Mouse (Mus musculus): ENCODE measurements around the gene Cers6. TPM values are rescaled to one million over a fixed set of nuclear protein-coding genes. Genes with fewer than 3 reads are reported as not detected.

Gene Cers6
- polyA plus RNA-seq, 1 experiment from 2014 or later: 13.8 TPM

- DNase-seq (ENCODE audit: low spot score): no peak
Measured at GRCm38 (mm10) chr2:69113829-69114547, 252.7 kb downstream of the Cers6 start.

DNA sequence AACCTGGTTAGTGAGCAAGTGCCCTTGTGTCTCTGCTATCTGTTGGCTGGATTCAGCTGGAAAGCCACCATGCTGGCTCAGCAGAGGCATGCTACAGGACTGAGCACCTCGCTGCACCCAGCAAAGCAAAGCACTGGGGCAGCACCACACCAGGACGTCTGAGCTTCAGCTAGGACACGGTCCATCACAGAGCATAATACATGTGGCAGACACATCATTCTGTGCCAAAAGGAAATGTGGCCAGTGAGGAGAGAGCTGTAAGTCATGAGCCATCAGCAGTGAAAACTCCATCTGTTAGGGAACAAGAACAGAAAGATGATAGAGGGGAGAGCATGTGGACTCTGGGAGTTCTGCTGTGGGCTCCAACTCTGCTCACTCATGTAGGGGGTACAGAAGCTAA is 254.7 kb downstream of the Cers6 start:
- DNase-seq (ENCODE audit: low spot score): no peak

DNA sequence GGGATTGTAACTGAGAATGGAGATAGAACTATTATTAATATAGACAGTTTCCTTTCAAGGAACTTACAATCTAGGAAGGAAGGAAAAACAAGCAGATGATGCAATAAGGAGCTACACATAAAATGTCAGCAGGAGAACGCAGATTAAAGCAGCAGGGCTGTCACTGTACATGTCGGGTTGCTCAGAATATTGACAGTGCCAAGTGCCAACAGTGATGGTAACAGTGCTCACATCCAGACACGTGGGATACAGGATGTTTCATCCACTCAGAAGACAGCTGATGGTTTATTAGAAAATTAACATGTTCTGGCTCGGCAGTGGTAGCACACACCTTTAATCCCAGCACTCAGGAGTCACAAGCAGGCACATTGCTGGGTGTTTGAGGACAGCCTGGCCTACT is 255.5 kb downstream of the Cers6 start:
- no peak for DNase-seq (ENCODE audit: low spot score)

DNA sequence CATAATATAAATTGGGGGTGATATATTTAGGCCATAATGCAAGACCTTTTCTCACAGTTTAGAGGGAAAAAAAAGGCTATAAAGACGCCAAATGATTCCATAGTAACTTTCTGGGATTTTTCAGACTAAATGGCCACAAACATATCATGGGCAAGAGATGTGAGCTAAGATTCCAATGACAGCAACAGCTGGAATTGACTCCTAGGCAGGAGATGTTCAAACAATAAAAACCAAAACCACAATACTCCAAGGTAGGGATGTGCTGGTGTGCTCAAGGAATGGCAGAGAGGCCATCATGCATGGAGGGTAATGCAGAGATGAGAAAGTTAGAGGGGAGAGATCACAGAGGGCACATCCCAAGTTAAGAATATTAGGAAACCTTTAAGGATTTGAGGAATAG is 257.8 kb downstream of the Cers6 start:
- no peak for DNase-seq (ENCODE audit: low spot score)

GRCm38 (mm10) chr2:69119718-69120117 is 258.5 kb downstream of the Cers6 start:
- no peak for DNase-seq (ENCODE audit: low spot score)

- DNase-seq (ENCODE audit: low spot score): no peak
Measured at GRCm38 (mm10) chr2:69121681-69122080, 260.4 kb downstream of the Cers6 start.

- no peak for DNase-seq (ENCODE audit: low spot score)
Measured at GRCm38 (mm10) chr2:69125425-69125824, 264.2 kb downstream of the Cers6 start.

- no peak for DNase-seq (ENCODE audit: low spot score)
Measured at GRCm38 (mm10) chr2:69128321-69128720, 267.1 kb downstream of the Cers6 start.

DNA sequence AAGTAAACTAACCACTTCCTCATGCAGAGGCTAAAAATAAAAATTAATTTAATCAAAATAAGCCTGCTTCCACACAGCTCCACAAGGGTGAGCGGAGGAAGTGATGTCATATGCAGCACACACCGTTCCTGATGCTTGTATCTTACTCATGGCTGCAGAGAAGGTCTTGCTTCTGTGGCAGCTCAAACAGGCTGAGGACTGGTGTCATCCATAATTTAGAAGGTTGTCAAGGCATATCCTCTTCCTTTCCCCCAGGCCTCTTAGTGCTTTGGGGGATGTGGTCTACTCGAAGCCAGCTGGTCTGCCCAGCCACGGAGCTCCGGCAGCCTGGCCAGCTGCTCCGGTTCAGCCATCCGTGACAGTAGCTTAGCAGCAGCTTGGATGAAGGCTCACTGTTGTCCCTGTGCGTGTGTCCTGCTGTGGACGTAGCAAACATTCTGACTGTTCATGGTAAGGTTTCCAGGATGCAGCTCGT is 267.7 kb downstream of the Cers6 start:
- peak; percentile 10 for DNase-seq (ENCODE audit: low spot score)

DNA sequence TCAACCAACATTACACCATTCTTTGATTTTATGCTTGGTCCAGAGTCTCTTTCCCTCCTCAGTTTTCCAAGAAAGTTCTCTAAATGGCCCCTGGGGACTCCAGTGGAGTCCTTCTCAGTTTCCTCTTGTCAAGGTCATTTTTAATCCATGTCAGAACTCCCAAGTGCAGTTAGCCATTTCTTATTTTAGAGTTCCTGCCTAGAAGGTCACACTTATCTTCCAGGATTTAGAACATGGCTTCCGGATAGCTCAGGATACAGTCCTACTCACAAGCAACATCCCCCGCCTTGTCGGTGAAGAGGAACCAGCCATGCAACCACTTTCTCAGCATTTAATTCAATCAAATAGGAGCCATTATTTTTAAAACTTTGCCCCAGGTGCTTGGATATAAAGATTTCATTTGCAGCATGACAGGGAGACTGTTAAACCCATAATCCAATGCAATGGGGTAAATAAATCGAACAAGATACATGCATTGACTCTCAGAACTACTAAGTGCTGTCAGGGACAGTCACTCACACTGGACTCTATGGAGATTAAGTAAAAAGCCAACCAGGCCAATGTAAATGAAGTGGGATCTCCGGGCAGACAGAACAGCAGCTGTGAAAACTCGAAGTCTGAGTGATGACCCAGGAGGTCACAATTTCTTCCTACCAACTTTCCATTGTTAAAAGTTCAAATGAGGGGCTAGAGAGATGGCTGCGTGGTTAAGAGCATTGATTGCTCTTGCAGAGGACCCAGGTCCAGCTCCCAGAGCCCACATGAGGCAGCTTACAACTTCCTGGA is 268.4 kb downstream of the Cers6 start:
- DNase-seq (ENCODE audit: low spot score): no peak

DNA sequence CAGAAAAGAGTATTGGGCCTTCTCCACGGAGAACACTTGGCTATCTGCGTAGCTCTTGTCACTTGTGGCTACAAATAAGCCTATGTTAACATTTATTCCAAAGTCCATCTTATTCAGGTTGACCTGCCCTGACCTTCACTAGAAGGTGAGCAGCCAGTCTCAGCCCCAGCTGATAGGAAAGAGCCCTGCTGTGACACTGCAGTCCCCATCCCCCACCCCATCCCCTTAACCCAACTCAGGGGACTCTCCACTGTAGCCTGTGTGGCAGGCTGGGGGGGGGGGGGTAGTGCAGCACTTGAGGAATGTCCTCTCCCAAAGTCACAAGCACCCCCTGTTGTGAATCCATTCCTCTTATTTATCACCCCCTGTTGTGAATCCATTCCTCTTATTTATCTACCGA is 270.8 kb downstream of the Cers6 start:
- no peak for DNase-seq (ENCODE audit: low spot score)

GRCm38 (mm10) chr2:69132488-69133040 is 271.3 kb downstream of the Cers6 start:
- DNase-seq (ENCODE audit: low spot score): no peak

GRCm38 (mm10) chr2:69134186-69134585 is 272.9 kb downstream of the Cers6 start:
- DNase-seq (ENCODE audit: low spot score): no peak

DNA sequence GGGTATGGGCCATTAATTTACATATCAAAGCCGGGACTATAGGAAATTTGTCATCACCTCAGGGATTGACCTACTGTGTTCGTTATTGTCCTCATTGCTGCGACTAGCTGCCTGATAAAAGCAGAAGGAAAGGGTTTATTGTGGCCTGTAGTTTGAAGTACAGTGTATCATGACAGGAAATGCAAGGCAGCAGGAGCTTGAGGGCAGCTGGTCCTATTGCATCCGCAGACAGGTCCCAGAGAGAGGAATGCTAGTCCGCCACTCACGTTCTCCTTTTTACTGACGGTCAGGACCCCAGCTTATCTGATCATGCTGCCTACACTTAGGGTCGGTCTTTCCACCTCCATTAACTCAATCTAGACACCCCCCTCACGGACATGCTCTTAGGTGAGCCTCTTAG is 273.7 kb downstream of the Cers6 start:
- no peak for DNase-seq (ENCODE audit: low spot score)

DNA sequence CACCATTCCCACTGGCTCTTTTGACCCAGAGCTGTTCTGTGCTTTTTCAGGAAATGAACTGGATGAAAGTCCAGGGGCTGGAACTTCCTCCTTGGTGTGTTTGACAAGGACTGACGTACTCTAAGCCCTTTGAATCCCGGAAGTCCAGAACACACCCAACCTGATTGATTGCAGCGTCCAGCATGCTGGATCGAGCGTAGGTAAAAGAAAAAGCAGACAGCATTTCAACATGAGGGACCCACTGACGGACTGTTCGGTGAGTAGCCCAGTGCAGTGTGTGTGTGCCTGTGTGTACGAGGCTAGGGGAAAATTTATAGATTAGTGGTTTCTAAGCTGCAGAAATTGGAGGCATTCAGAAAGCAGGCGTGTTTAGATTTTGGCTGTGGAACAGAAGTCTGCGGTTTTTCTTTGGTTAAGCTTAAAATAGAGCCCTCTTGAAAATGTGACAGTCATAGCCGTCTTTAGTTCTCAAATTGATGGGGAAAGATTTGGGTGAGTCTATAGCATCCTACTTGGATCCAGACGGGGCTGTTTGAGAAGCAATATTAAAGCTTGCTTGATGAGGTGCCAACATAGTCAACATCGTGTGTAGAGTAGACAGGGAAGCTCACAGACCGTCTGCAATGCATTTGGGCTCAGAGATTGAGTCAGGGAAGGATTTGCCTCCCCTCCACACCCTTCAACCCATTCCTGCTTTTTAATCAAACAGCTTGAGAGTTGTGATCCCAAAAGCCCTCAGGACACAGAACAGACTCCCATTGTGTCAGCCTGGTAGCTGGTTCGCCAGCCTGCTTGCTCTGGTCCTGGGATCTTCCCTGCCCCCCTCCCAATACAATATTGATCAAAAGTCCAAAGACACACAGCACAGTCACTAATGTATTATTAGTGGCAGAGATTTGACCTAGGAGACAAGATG is 274.7 kb downstream of the Cers6 start, which contains the start of gene Nostrin:
TSS of gene Nostrin (plus strand) at position 140 of the 916 bp plus-strand sequence.
- DNase-seq (ENCODE audit: low spot score): no peak

GRCm38 (mm10) chr2:69137406-69138084 is 276.3 kb downstream of the Cers6 start:
- DNase-seq (ENCODE audit: low spot score): no peak

GRCm38 (mm10) chr2:69138759-69139158 is 277.5 kb downstream of the Cers6 start:
- no peak for DNase-seq (ENCODE audit: low spot score)

- no peak for DNase-seq (ENCODE audit: low spot score)
Measured at GRCm38 (mm10) chr2:69140215-69140614, 279.0 kb downstream of the Cers6 start.

- DNase-seq (ENCODE audit: low spot score): no peak
Measured at GRCm38 (mm10) chr2:69140816-69141215, 279.6 kb downstream of the Cers6 start.

DNA sequence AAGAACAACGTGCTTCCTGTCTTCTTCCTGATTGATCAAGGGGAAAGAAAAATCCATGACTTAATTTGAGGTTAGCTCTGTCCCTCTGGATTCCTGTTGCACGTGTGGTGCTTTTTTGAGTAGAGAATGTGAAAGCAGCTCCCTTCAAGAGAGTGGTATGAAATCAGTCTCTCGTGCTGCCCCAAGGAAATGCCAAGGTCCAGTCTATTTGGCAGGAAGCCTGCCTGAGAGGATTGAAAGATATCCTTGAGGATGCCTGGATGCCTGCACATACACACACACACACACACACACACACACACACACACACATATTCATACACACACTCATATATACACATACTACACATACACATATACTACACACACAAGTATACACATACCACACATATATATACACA is 287.4 kb downstream of the Cers6 start:
- DNase-seq (ENCODE audit: low spot score): no peak

DNA sequence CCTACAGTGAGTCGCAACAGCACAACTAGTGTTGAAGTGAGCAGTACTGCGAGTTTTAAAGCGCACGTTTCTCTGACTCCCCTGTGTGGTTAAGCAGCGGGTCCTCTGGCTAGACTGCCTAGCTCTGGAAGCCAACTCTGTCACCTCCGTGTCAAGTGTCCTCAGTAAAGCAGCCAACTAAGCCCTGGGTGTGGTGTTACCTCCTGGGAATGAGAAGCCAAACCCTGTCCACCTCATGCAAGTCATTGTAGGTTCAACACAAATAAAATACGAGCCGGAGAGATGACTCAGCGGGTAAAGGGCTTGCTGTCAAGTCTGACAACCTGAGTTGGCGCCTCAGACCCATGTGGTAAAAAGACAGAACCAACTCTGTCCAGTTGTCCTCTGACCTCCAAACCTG is 287.9 kb downstream of the Cers6 start:
- DNase-seq (ENCODE audit: low spot score): no peak

Measured in thymus, postnatal 0 days (tissue).